Mouse (Mus musculus): ENCODE results near the gene Pdcl2. TPM values are rescaled to one million over a fixed set of nuclear protein-coding genes. Genes with fewer than 3 reads are reported as not detected.
A peak's percentile ranks its signal among the peaks of the same experiment; 100 is the strongest.

Pdcl2 gene
- total and polyA plus RNA-seq, 2 experiments: not detected

DNA sequence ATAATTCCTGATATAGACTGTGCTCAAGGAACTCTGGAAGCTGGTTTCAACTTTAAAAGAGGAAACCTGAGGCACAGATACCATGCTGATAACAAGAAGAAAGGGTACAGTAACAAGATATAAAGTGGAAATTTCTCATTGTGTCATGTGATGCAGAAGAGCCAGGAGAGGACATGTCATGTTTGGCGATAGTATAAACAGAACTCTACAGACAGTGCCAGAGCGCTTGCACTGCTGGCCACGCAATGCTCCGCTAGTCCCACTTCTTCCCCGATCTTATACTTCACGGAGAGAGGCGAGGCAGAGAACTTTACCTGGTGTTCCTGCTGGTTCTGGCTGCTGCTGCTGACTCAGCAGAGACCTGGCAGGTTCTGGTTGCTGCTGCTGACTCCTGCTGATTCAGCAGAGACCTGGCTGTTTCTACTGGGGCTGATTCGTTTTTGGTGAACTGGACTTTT lies 41.7 kb downstream of the Pdcl2 start:
- no peak for TF ChIP-seq CTCF (IDR thresholded peaks at IDR 0.05; ENCODE audit: low read depth, low read length)
- no peak for TF ChIP-seq POLR2A (IDR thresholded peaks at IDR 0.05; ENCODE audit: extremely low read depth, insufficient read depth, low read length)
- Histone ChIP-seq H3K36me3 (ENCODE audit: control insufficient read depth, insufficient read depth, low read length) (no peaks in the 10 kb centered on the region), H3K27ac (replicated peaks; ENCODE audit: insufficient read depth, low read depth, low read length) (no peak overlapping the region), H3K4me3 (ENCODE audit: insufficient read depth, low read depth, low read length) (no peak overlapping the region), H3K9ac (ENCODE audit: low read depth, low read length) (no peak overlapping the region), H3K79me2 (ENCODE audit: control insufficient read depth, insufficient read depth, low read length) (peaks cover 29% of the 10 kb centered on the region), H3K27me3 (ENCODE audit: control insufficient read depth, insufficient read depth, low read length) (no peaks in the 10 kb centered on the region), H3K4me1 (ENCODE audit: control insufficient read depth, insufficient read depth, low read length) (peaks cover 21% of the 10 kb centered on the region)
- WGBS: 12% methylated on average over 8 of the region's 8 CpGs
- DNase-seq (ENCODE audit: extremely low read depth, low read depth, low spot score): peak; percentile 81

DNA sequence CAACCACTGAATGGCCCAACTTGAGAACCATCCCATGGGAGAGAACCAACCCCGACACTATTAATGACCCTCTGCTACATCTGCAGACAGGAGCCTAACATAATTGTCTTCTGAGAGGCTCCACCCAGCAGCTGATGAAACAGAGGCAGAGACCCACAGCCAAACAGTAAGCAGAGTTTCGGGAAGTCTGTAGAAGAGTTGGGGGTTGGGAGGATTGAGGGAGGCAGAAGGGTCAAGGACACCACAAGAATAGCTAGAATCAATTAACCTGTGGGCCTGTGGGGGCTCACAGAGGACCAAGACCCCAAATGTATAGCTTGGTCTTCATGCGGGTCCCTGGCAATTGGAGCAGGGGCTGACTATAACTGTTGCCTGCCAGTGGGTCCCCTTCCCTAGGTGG lies 42.7 kb downstream of the Pdcl2 start:
- H3K9ac ChIP-seq (ENCODE audit: low read depth, low read length): no peak overlapping the region
- H3K27ac ChIP-seq (replicated peaks; ENCODE audit: insufficient read depth, low read depth, low read length): no peak overlapping the region
- WGBS: 76% methylated on average over 3 of the region's 3 CpGs
- no peaks in the 10 kb centered on the region for H3K36me3 ChIP-seq (ENCODE audit: control insufficient read depth, insufficient read depth, low read length)
- DNase-seq (ENCODE audit: extremely low read depth, low read depth, low spot score): no peak
- H3K79me2 ChIP-seq (ENCODE audit: control insufficient read depth, insufficient read depth, low read length): peaks cover 32% of the 10 kb centered on the region
- H3K4me3 ChIP-seq (ENCODE audit: insufficient read depth, low read depth, low read length): no peak overlapping the region
- no peaks in the 10 kb centered on the region for H3K27me3 ChIP-seq (ENCODE audit: control insufficient read depth, insufficient read depth, low read length)
- TF ChIP-seq POLR2A (IDR thresholded peaks at IDR 0.05; ENCODE audit: extremely low read depth, insufficient read depth, low read length) (no peak), CTCF (IDR thresholded peaks at IDR 0.05; ENCODE audit: low read depth, low read length) (no peak)
- peaks cover 21% of the 10 kb centered on the region for H3K4me1 ChIP-seq (ENCODE audit: control insufficient read depth, insufficient read depth, low read length)

DNA sequence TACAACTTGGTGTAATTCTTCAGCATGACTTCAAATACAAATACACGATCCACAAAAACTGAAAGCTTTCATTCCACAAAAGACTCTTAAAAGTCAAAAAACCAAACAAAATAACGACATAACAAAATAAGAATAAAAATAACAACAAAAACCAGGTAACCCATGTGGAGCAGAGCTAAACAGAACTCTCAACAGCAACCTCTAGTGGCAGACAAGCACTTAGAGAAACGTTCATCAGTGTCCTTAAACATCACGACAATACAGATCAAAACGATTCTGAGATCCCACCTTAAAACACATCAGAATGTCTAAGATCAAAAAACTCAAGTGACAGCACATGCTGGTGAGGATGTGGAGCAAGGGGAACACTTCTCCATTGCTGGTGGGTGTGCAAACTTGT lies 43.9 kb downstream of the Pdcl2 start:
- Histone ChIP-seq H3K27ac (replicated peaks; ENCODE audit: insufficient read depth, low read depth, low read length) (no peak overlapping the region), H3K4me1 (ENCODE audit: control insufficient read depth, insufficient read depth, low read length) (peaks cover 21% of the 10 kb centered on the region), H3K4me3 (ENCODE audit: insufficient read depth, low read depth, low read length) (no peak overlapping the region), H3K27me3 (ENCODE audit: control insufficient read depth, insufficient read depth, low read length) (no peaks in the 10 kb centered on the region), H3K79me2 (ENCODE audit: control insufficient read depth, insufficient read depth, low read length) (peaks cover 36% of the 10 kb centered on the region), H3K9ac (ENCODE audit: low read depth, low read length) (no peak overlapping the region), H3K36me3 (ENCODE audit: control insufficient read depth, insufficient read depth, low read length) (no peaks in the 10 kb centered on the region)
- no peak for TF ChIP-seq POLR2A (IDR thresholded peaks at IDR 0.05; ENCODE audit: extremely low read depth, insufficient read depth, low read length)
- no peak for TF ChIP-seq CTCF (IDR thresholded peaks at IDR 0.05; ENCODE audit: low read depth, low read length)
- DNase-seq (ENCODE audit: extremely low read depth, low read depth, low spot score): no peak
- 68% methylated on average over 5 of the region's 5 CpGs for WGBS

DNA sequence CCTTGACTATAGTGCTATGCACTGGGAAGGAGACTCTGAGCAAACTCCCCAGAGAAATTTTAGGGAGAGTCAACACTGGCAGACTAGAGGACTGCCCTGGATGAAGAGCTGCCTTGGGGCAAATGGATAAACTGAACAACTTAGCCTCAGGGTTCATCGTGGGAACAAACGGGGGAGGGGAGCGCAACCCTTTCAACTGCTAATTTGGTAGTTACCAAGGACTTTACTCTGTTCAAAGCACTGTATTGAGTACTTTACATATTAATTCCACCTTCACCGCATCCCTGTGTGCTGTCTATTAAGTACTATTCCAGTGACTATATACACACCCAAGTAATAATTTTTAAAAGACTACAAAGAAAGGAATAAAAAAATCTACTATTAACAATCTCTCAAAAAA lies 45.3 kb downstream of the Pdcl2 start:
- 84% methylated on average over 4 of the region's 4 CpGs for WGBS
- no peaks in the 10 kb centered on the region for H3K36me3 ChIP-seq (ENCODE audit: control insufficient read depth, insufficient read depth, low read length)
- no peak overlapping the region for H3K9ac ChIP-seq (ENCODE audit: low read depth, low read length)
- H3K79me2 ChIP-seq (ENCODE audit: control insufficient read depth, insufficient read depth, low read length): peaks cover 35% of the 10 kb centered on the region
- H3K27ac ChIP-seq (replicated peaks; ENCODE audit: insufficient read depth, low read depth, low read length): no peak overlapping the region
- DNase-seq (ENCODE audit: extremely low read depth, low read depth, low spot score): no peak
- H3K27me3 ChIP-seq (ENCODE audit: control insufficient read depth, insufficient read depth, low read length): no peaks in the 10 kb centered on the region
- H3K4me1 ChIP-seq (ENCODE audit: control insufficient read depth, insufficient read depth, low read length): peaks cover 19% of the 10 kb centered on the region
- TF ChIP-seq POLR2A (IDR thresholded peaks at IDR 0.05; ENCODE audit: extremely low read depth, insufficient read depth, low read length) (no peak), CTCF (IDR thresholded peaks at IDR 0.05; ENCODE audit: low read depth, low read length) (no peak)
- no peak overlapping the region for H3K4me3 ChIP-seq (ENCODE audit: insufficient read depth, low read depth, low read length)

DNA sequence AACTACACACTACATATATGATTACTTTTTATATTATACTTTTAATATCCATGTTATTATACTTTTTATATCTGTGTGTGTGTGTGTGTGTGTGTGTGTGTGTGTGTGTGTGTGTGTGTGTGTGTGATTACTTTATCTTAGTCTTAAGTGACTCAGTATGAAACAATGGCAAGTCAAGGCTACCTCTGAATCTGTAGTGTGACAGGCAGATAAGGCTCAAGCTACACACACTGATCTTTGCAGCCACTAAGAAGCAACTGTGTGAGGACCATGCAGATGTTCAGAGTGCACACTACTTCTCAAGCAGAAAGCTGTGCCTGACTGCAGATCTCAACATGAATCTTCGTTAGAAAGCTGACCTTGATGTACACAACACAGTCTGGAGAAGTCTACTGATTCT lies 47.1 kb downstream of the Pdcl2 start:
- Histone ChIP-seq H3K27me3 (ENCODE audit: control insufficient read depth, insufficient read depth, low read length) (no peaks in the 10 kb centered on the region), H3K4me3 (ENCODE audit: insufficient read depth, low read depth, low read length) (no peak overlapping the region), H3K27ac (replicated peaks; ENCODE audit: insufficient read depth, low read depth, low read length) (no peak overlapping the region), H3K79me2 (ENCODE audit: control insufficient read depth, insufficient read depth, low read length) (peaks cover 33% of the 10 kb centered on the region), H3K4me1 (ENCODE audit: control insufficient read depth, insufficient read depth, low read length) (peaks cover 10% of the 10 kb centered on the region), H3K9ac (ENCODE audit: low read depth, low read length) (no peak overlapping the region), H3K36me3 (ENCODE audit: control insufficient read depth, insufficient read depth, low read length) (no peaks in the 10 kb centered on the region)
- TF ChIP-seq CTCF (IDR thresholded peaks at IDR 0.05; ENCODE audit: low read depth, low read length): no peak
- no peak for TF ChIP-seq POLR2A (IDR thresholded peaks at IDR 0.05; ENCODE audit: extremely low read depth, insufficient read depth, low read length)
- DNase-seq (ENCODE audit: extremely low read depth, low read depth, low spot score): no peak
- WGBS: 89% methylated on average over 1 of the region's 1 CpGs

DNA sequence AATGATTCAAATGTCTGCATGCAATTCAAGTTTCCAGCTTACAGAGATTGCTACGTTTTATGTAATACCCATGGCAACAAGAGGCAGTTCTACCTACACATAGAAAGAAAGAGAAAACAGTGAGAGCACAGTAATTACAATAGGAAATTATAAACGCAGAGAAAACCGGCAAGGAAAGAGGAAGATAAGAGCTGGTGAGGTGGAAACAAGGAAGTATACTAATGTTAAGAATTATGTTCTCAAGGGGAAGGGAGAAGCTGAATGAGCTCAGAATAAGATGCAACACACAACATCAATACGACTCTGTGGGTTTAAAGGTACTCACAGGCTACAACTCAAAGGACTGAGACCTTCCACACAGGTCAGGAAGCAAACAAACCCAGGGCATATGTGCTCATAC lies 56.0 kb downstream of the Pdcl2 start:
- WGBS: 82% methylated on average over 4 of the region's 4 CpGs

More for the DNA sequence above, 56.0 kb downstream of the Pdcl2 start:
- H3K9ac ChIP-seq (ENCODE audit: low read depth, low read length): no peak overlapping the region
- H3K27ac ChIP-seq (replicated peaks; ENCODE audit: insufficient read depth, low read depth, low read length): no peak overlapping the region
- H3K79me2 ChIP-seq (ENCODE audit: control insufficient read depth, insufficient read depth, low read length): no peaks in the 10 kb centered on the region; the same call in 1 of the 2 replicates
- H3K27me3 ChIP-seq (ENCODE audit: control insufficient read depth, insufficient read depth, low read length): no peaks in the 10 kb centered on the region
- no peaks in the 10 kb centered on the region for H3K36me3 ChIP-seq (ENCODE audit: control insufficient read depth, insufficient read depth, low read length)
- TF ChIP-seq POLR2A (IDR thresholded peaks at IDR 0.05; ENCODE audit: extremely low read depth, insufficient read depth, low read length) (no peak), CTCF (IDR thresholded peaks at IDR 0.05; ENCODE audit: low read depth, low read length) (no peak)
- no peak overlapping the region for H3K4me3 ChIP-seq (ENCODE audit: insufficient read depth, low read depth, low read length)
- DNase-seq (ENCODE audit: extremely low read depth, low read depth, low spot score): no peak
- no peaks in the 10 kb centered on the region for H3K4me1 ChIP-seq (ENCODE audit: control insufficient read depth, insufficient read depth, low read length)

Other genes with a start within 250 kb of the Pdcl2 start
- 7.8 and 10.0 TPM in 2 replicates for gene Srd5a3, start 190.9 kb downstream of the Pdcl2 start, total RNA-seq (2014; rRNA removed)
- gene Srd5a3, start 190.9 kb downstream of the Pdcl2 start, polyA plus RNA-seq (2012; rRNA removed): 42.4 and 57.3 TPM in 2 replicates
- 13.9 and 15.1 TPM in 2 replicates for gene Tmem165, start 147.3 kb downstream of the Pdcl2 start, total RNA-seq (2014; rRNA removed)
- gene Tmem165, start 147.3 kb downstream of the Pdcl2 start, polyA plus RNA-seq (2012; rRNA removed): 10.3 and 11.0 TPM in 2 replicates
- 14.7 and 17.6 TPM in 2 replicates for gene Clock, start 26.4 kb downstream of the Pdcl2 start, total RNA-seq (2014; rRNA removed)
- 10.9 and 11.3 TPM in 2 replicates for gene Clock, start 26.4 kb downstream of the Pdcl2 start, polyA plus RNA-seq (2012; rRNA removed)
- gene Nmu, start 32.6 kb upstream of the Pdcl2 start, total RNA-seq (2014; rRNA removed): not detected in 2 replicates
- gene Nmu, start 32.6 kb upstream of the Pdcl2 start, polyA plus RNA-seq (2012; rRNA removed): not detected in 2 replicates
- not detected in 2 replicates for gene Gm7271, start 152.9 kb upstream of the Pdcl2 start, total RNA-seq (2014; rRNA removed)
- gene Gm7271, start 152.9 kb upstream of the Pdcl2 start, polyA plus RNA-seq (2012; rRNA removed): not detected in 2 replicates
- 14.7 and 14.8 TPM in 2 replicates for gene Exoc1, start 198.2 kb upstream of the Pdcl2 start, total RNA-seq (2014; rRNA removed)
- 6.6 and 7.2 TPM in 2 replicates for gene Exoc1, start 198.2 kb upstream of the Pdcl2 start, polyA plus RNA-seq (2012; rRNA removed)